Mouse (Mus musculus) MEL (cell line): ENCODE measurements around the gene Baiap2l1. TPM values are rescaled to one million over a fixed set of nuclear protein-coding genes. Genes with fewer than 3 reads are reported as not detected.

ENCODE experiments used
- DNase-seq: peaks from one replicate; pipeline ENCODE4 v3.0.0; 2011; ENCODE audit warnings: low read depth, low spot score
- H3K27ac ChIP-seq: 2 replicates; pipeline ENCODE4 v1.5.1; 2012; ENCODE audit warnings: low read depth, mild to moderate bottlenecking, control low read depth, low read length, moderate library complexity; ENCODE audit not compliant: control insufficient read depth
- H3K27me3 ChIP-seq, 2 experiments: fragments of 150-350 bp in 1 of 2; sonication (generic) in 1 of 2; 2 replicates each; pipeline ENCODE4 v1.6.1; 2012; ENCODE audit warnings: low read length in 2 of 2, mild to moderate bottlenecking in 2 of 2, improper control_type of control experiment in 1 of 2, moderate library complexity in 1 of 2; ENCODE audit not compliant: insufficient read depth in 2 of 2, control insufficient read depth in 1 of 2
- H3K36me3 ChIP-seq, 2 experiments: 2 replicates each; pipeline ENCODE4 v1.6.1; 2012 to 2014; ENCODE audit warnings: low read length in 2 of 2, improper control_type of control experiment in 1 of 2, inconsistent platforms in 1 of 2, mild to moderate bottlenecking in 1 of 2; ENCODE audit not compliant: insufficient read depth in 2 of 2, control insufficient read depth in 1 of 2
- H3K4me1 ChIP-seq, 2 experiments: fragments of 150-350 bp in 1 of 2; sonication (generic) in 1 of 2; 2 replicates each; pipeline ENCODE4 v1.6.1; 2012; ENCODE audit warnings: low read length in 2 of 2, improper control_type of control experiment in 1 of 2, mild to moderate bottlenecking in 1 of 2; ENCODE audit not compliant: insufficient read depth in 2 of 2, control insufficient read depth in 1 of 2
- H3K4me3 ChIP-seq, 2 experiments: fragments of 150-350 bp in 1 of 2; sonication (generic) in 1 of 2; 2 replicates each; pipeline ENCODE4 v1.5.1; 2012; ENCODE audit warnings: low read depth in 2 of 2, low read length in 2 of 2, mild to moderate bottlenecking in 2 of 2, moderate library complexity in 2 of 2, control low read depth in 1 of 2, improper control_type of control experiment in 1 of 2; ENCODE audit not compliant: control insufficient read depth in 1 of 2, insufficient read depth in 1 of 2
- H3K79me2 ChIP-seq: 2 replicates; pipeline ENCODE4 v1.6.1; 2012; ENCODE audit warnings: mild to moderate bottlenecking, low read length, moderate library complexity; ENCODE audit not compliant: control insufficient read depth, poor library complexity, insufficient read depth
- H3K9ac ChIP-seq: 2 replicates; pipeline ENCODE4 v1.6.1; 2012; ENCODE audit warnings: low read depth, mild to moderate bottlenecking, control low read depth, low read length, moderate library complexity; ENCODE audit not compliant: control insufficient read depth, poor library complexity, severe bottlenecking
- H3K9me3 ChIP-seq: fragments of 150-350 bp; sonication (generic); replicated peaks from 2 replicates; pipeline ENCODE4 v1.6.1; 2012; ENCODE audit warnings: mild to moderate bottlenecking, low read length, improper control_type of control experiment, moderate library complexity; ENCODE audit not compliant: insufficient read depth
- BHLHE40 ChIP-seq: IDR thresholded peaks from 2 replicates; pipeline ENCODE4 v1.6.1; 2012; ENCODE audit warnings: low read depth, mild to moderate bottlenecking, inconsistent platforms, low read length, improper control_type of control experiment, borderline replicate concordance
- ELF1 ChIP-seq: IDR thresholded peaks from 2 replicates; pipeline ENCODE4 v1.6.1; 2014; ENCODE audit warnings: low read depth, mild to moderate bottlenecking, inconsistent platforms, low read length, improper control_type of control experiment, moderate library complexity
- GABPA ChIP-seq: IDR thresholded peaks from 2 replicates; pipeline ENCODE4 v1.6.1; 2012; ENCODE audit warnings: low read depth, mild to moderate bottlenecking, inconsistent platforms, low read length, improper control_type of control experiment, moderate library complexity
- GATA1 ChIP-seq: IDR thresholded peaks from 2 replicates; pipeline ENCODE4 v1.6.1; 2011; ENCODE audit warnings: low read depth, low read length, improper control_type of control experiment
- HCFC1 ChIP-seq: IDR thresholded peaks from 2 replicates; pipeline ENCODE4 v1.6.1; 2012; ENCODE audit warnings: low read depth, mild to moderate bottlenecking, inconsistent platforms, low read length, improper control_type of control experiment, moderate library complexity
- KAT2A ChIP-seq: conservative IDR thresholded peaks from 2 replicates; pipeline ENCODE4 v1.6.1; 2012; ENCODE audit warnings: low read depth, low read length, improper control_type of control experiment, inconsistent platforms
- MAFK ChIP-seq: IDR thresholded peaks from 2 replicates; pipeline ENCODE4 v1.6.1; 2011; ENCODE audit warnings: low read depth, mild to moderate bottlenecking, low read length, improper control_type of control experiment, borderline replicate concordance
- MAZ ChIP-seq: IDR thresholded peaks from 2 replicates; pipeline ENCODE4 v1.6.1; 2012; ENCODE audit warnings: low read depth, mild to moderate bottlenecking, inconsistent platforms, low read length, improper control_type of control experiment
- MEF2A ChIP-seq: IDR thresholded peaks from 2 replicates; pipeline ENCODE4 v1.6.1; 2014; ENCODE audit warnings: low read depth, mild to moderate bottlenecking, inconsistent platforms, low read length, improper control_type of control experiment; ENCODE audit not compliant: poor library complexity, insufficient replicate concordance, severe bottlenecking; ENCODE audit errors: extremely low read depth
- MXI1 ChIP-seq: IDR thresholded peaks from 2 replicates; pipeline ENCODE4 v1.6.1; 2011; ENCODE audit warnings: mild to moderate bottlenecking, low read depth, low read length, improper control_type of control experiment
- MYB ChIP-seq: IDR thresholded peaks from 2 replicates; pipeline ENCODE4 v1.6.1; 2011; ENCODE audit warnings: mild to moderate bottlenecking, low read depth, low read length, improper control_type of control experiment
- MYC ChIP-seq: IDR thresholded peaks from 2 replicates; pipeline ENCODE4 v1.6.1; 2011; ENCODE audit warnings: low read depth, mild to moderate bottlenecking, low read length, improper control_type of control experiment, moderate library complexity
- NELFE ChIP-seq: IDR thresholded peaks from 2 replicates; pipeline ENCODE4 v1.6.1; 2011; ENCODE audit warnings: low read depth, low read length, improper control_type of control experiment
- POLR2A ChIP-seq, 2 experiments: IDR thresholded peaks; 2 replicates each; pipeline ENCODE4 v1.6.1; 2011 to 2012; ENCODE audit warnings: low read length in 2 of 2, mild to moderate bottlenecking in 2 of 2, control low read depth in 1 of 2, improper control_type of control experiment in 1 of 2, low read depth in 1 of 2, moderate library complexity in 1 of 2; ENCODE audit not compliant: control insufficient read depth in 1 of 2, insufficient read depth in 1 of 2, poor library complexity in 1 of 2
- POLR2AphosphoS2 ChIP-seq: IDR thresholded peaks from 2 replicates; pipeline ENCODE4 v1.6.1; 2011; ENCODE audit warnings: low read length, improper control_type of control experiment
- SMC3 ChIP-seq: IDR thresholded peaks from 2 replicates; pipeline ENCODE4 v1.6.1; 2011; ENCODE audit warnings: low read depth, low read length, improper control_type of control experiment
- TAL1 ChIP-seq: IDR thresholded peaks from 2 replicates; pipeline ENCODE4 v1.6.1; 2012; ENCODE audit warnings: mild to moderate bottlenecking, inconsistent platforms, low read length, moderate library complexity, mixed read lengths
- TBP ChIP-seq: IDR thresholded peaks from 2 replicates; pipeline ENCODE4 v1.8.0; 2011; ENCODE audit warnings: low read depth, low read length, improper control_type of control experiment
- TCF12 ChIP-seq: IDR thresholded peaks from 2 replicates; pipeline ENCODE4 v1.6.1; 2014; ENCODE audit warnings: low read depth, mild to moderate bottlenecking, inconsistent platforms, low read length, improper control_type of control experiment, moderate library complexity
- USF1 ChIP-seq: IDR thresholded peaks from 2 replicates; pipeline ENCODE4 v1.6.1; 2014; ENCODE audit warnings: low read depth, mild to moderate bottlenecking, inconsistent platforms, low read length, improper control_type of control experiment, moderate library complexity
- USF2 ChIP-seq, 2 experiments: IDR thresholded peaks; 2 replicates each; pipeline ENCODE4 v1.6.1; 2011 to 2012; ENCODE audit warnings: improper control_type of control experiment in 2 of 2, low read length in 2 of 2, borderline replicate concordance in 1 of 2, inconsistent platforms in 1 of 2, low read depth in 1 of 2, mild to moderate bottlenecking in 1 of 2; ENCODE audit not compliant: insufficient read depth in 1 of 2
- polyA plus RNA-seq, 2 experiments: library from polyadenylated mRNA; stranded (reverse) in 1 of 2; unstranded in 1 of 2; fragments of >175 nt in 1 of 2; fragments of >200 nt in 1 of 2; gene quantifications; 2 replicates each; pipeline versions ENCODE4 v1.2.1 to v1.2.4; 2012; ENCODE audit warnings: low replicate concordance in 2 of 2, low read depth in 1 of 2; ENCODE audit not compliant: insufficient read length in 2 of 2, insufficient read depth in 1 of 2, missing spikeins in 1 of 2
- total RNA-seq: library from RNA; depleted of rRNA; stranded (reverse); fragments of 300-350 nt; gene quantifications from 2 replicates; pipeline ENCODE4 v1.2.3, GENCODE M21; 2012

Gene Baiap2l1
- total and polyA plus RNA-seq, 3 experiments = 0.06 TPM; not detected in 2

DNA sequence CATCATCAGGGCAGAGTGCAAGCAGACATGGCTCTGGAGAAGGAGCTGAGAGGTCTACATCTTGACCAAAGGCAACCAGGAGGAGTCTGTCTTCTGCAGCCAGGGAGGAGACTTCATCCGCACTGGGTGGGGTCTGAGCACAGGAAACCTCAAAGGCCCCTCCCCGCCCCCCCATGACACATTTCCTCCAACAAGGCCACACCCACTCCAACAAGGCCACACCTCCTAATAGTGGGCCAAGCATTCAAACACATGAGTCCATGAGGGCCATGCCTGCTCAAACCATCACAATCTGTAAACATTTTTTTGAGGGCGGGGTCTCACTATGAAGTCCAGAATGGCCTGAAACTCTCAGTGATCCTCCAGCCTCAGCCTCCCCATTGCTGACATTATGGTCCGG, 21.5 kb upstream of the Baiap2l1 start:
- TF ChIP-seq MAFK = no peak
- no peak for TF ChIP-seq TBP
- no peak for TF ChIP-seq BHLHE40
- TF ChIP-seq GABPA = no peak
- no peak for TF ChIP-seq GATA1
- no peak for TF ChIP-seq MEF2A
- TF ChIP-seq USF1 = no peak
- no peak for TF ChIP-seq USF2 (IDR thresholded peaks at IDR 0.05; ENCODE audit: borderline replicate concordance in 1 of 2, insufficient read depth in 1 of 2, low read depth in 1 of 2, low read length in 2 of 2)
- no peak for TF ChIP-seq NELFE
- TF ChIP-seq MXI1 = no peak
- no peak for TF ChIP-seq KAT2A
- TF ChIP-seq HCFC1 = no peak
- TF ChIP-seq MYB = no peak
- TF ChIP-seq MYC = no peak
- no peak for TF ChIP-seq SMC3
- no peak for TF ChIP-seq TAL1
- TF ChIP-seq MAZ = no peak
- Histone ChIP-seq H3K9me3 (no peaks in the 10 kb centered on the region), H3K9ac (no peak overlapping the region), H3K4me1 (no peaks in the 10 kb centered on the region), H3K79me2 (no peaks in the 10 kb centered on the region), H3K36me3 (no peaks in the 10 kb centered on the region), H3K4me3 (no peak overlapping the region), H3K27me3 (no peaks in the 10 kb centered on the region), H3K27ac (no peak overlapping the region)
- no peak for DNase-seq

DNA sequence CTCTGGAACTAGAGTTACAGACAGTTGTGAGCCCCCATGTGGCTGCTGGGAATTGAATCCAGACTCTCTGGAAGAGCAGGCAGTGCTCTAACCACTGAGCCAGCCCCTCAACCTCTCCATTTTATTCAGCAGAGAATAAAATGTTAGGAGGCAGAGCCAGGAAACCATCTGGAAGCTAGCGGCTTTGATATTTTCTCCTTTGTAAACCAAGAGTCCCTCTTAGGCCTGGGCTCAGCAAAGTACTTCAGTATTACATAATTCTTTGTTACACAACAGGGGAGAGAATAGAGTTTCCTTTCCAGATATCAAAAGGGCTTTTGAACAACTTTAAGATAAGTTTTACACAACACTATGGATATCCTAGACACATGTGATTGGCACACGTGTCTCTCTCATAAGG, 15.0 kb upstream of the Baiap2l1 start:
- Histone ChIP-seq H3K36me3 (no peaks in the 10 kb centered on the region), H3K4me1 (no peaks in the 10 kb centered on the region), H3K27ac (no peak overlapping the region), H3K9me3 (no peaks in the 10 kb centered on the region), H3K9ac (no peak overlapping the region), H3K27me3 (no peaks in the 10 kb centered on the region), H3K4me3 (no peak overlapping the region), H3K79me2 (no peaks in the 10 kb centered on the region)
- no peak for DNase-seq
- TF ChIP-seq TCF12 (no peak), SMC3 (no peak), GATA1 (no peak), POLR2AphosphoS2 (no peak), NELFE (no peak), POLR2A (IDR thresholded peaks at IDR 0.05; ENCODE audit: control insufficient read depth in 1 of 2, insufficient read depth in 1 of 2, low read depth in 1 of 2, low read length in 2 of 2, poor library complexity in 1 of 2) (no peak), GABPA (no peak), ELF1 (no peak), MAZ (no peak)
